Mouse (Mus musculus) gonadal fat pad, adult 2 months (tissue): ENCODE data around the gene Fitm1. TPM values are rescaled to one million over a fixed set of nuclear protein-coding genes. Genes with fewer than 3 reads are reported as not detected.

ENCODE experiments used
- DNase-seq: peaks from one replicate; pipeline ENCODE4 v3.0.0-alpha.2; 2012; ENCODE audit warnings: low read depth
- polyA plus RNA-seq: library from polyadenylated mRNA; depleted of rRNA; stranded (reverse); fragments of >200 nt; gene quantifications from 2 replicates; pipeline ENCODE4 v1.2.3, GENCODE M21; 2012; rRNA removed

Gene Fitm1
- 1.6 and 4.0 TPM in 2 replicates for polyA plus RNA-seq

DNA sequence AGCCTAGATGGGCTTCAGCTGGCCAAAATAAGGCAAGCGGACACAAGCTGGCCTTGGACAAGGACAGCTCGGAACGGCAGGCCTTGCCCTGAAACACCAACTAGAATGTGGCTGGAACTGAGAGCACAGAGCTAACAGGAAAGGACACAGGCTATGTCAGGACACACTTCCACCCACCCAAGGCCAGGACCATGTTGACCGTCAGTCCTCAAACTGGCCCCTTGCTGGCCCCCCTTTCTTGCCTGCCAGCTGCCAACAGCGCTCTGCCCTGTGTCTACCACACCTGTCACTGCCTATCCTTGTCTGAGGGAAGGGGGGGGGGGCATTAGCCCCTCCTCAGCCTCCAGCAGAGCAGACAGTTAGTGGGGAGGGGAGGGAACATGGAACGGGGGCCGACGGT lies at the start of gene Fitm1:
Fitm1 (plus strand) TSS at position 316 of the 400 bp plus-strand sequence.
- no peak for DNase-seq

GRCm38 (mm10) chr14:55526674-55527073 lies 48.7 kb upstream of the Fitm1 start:
- no peak for DNase-seq

GRCm38 (mm10) chr14:55527940-55528339 lies 47.5 kb upstream of the Fitm1 start:
- DNase-seq = no peak

DNA sequence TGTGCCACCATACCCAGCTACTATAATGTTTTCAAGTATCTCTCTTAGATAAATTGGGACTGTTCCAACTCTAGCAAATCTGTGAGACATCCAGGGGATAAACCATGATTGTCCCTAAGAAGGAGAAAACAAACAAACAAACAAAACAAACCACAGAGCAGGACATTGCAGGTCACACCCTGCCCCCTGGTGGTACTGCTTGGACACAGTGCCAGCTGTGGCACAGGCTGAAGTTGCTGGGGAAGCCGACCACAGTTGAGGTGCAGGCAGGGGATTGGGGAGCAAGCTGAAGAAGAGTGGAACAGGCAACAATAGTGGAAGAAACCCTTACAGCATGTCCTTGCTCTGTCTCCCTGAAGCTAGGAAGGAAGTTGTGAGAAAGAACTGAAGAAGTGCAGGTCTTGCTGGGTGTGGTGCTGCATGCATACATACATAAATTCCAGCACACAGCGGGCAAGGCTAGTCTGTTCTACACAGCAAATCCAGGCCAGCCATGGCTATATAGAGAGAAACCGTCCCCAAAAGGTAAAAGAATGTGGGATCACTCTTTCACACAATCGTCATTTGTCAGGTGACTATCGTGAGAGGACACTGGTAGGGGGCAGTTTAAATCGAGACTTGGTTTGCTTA lies 39.2 kb upstream of the Fitm1 start:
- no peak for DNase-seq

- no peak for DNase-seq
Observed at GRCm38 (mm10) chr14:55540067-55540786, 35.2 kb upstream of the Fitm1 start, which contains the start of gene Pck2. Pck2 (plus strand) TSS chr14:55540266.

DNA sequence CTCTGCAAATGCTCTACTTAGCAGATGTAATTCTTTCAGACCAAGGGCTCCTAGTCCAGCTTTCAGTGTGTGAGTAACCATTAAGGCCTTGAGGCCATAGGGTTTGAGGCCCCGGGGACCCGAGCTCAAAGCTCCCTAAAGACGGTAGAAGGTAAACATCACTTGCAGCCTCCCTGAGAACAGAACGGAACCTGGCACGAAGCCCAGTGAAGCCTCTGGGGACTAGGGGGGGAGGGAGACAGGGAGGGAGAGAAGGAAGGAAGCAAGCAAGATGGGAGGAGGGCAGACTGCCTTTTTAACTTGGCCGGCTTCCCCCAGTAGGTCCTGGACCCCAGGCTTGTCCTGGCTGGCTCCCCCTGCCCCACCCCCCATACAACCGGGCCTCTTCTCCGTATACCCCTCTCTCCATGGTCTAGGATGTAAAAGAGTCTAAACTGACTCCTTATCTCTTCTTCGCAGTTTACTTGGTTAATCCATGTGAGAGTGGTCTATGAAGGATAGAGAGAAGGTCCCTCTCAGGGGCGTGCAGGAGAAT lies 34.6 kb upstream of the Fitm1 start:
- DNase-seq = no peak

DNA sequence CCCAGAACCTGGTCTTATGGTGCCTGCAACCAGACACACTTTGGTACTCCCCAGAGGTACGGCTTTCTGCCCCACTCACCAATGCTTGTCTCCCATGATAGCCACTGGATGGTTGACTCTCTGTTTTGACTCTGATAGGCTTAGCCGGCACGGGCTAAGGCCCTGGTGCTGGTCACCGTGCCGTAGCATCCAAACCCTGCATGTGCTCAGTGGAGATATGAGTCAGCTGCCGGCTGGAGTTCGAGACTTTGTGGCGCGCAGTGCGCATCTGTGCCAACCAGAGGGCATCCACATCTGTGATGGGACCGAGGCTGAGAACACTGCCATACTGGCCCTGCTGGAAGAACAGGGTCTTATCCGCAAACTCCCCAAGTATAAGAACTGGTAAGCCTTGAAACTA lies 33.1 kb upstream of the Fitm1 start:
- DNase-seq = no peak

GRCm38 (mm10) chr14:55544334-55544733 lies 31.1 kb upstream of the Fitm1 start:
- DNase-seq = no peak

GRCm38 (mm10) chr14:55550191-55550590 lies 25.2 kb upstream of the Fitm1 start:
- no peak for DNase-seq

DNA sequence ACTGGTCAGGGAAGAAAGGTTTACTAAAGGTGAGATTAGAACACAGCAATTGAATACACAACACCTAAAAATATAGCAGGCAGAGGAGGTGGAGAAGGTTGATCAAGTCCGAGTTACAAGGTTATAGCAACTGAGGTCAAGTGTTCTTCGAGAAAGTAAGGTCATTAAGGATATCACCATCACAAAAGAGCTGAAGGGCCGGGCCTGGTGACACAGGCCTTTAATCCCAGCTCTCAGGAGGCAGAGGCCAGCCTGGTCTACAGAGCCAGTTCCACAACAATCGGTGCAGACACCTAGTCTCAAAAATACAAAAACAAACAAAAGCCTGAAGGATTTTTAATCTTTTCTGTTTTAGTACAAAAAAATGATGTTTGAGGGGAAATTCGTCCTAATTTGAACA lies 24.1 kb upstream of the Fitm1 start:
- DNase-seq = no peak

DNA sequence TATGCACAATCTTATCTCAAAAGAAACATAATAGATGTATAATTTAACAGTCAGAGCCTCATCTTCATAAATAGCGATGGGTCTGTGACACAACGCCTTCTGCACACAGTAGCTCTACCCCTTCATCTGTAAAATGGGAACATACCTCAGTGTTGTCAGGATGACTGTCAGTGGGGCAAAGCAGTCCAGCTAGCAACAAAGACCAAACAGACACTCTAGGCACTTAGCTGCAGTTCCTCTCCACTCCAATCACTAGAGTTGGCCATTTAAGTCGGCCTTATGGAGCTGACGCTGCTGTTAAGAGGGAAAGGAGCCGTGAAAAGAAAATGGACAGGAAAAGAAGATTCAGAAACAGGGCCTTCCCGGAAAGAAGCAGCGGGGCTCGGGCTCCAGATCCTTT lies 23.6 kb upstream of the Fitm1 start:
- no peak for DNase-seq

DNA sequence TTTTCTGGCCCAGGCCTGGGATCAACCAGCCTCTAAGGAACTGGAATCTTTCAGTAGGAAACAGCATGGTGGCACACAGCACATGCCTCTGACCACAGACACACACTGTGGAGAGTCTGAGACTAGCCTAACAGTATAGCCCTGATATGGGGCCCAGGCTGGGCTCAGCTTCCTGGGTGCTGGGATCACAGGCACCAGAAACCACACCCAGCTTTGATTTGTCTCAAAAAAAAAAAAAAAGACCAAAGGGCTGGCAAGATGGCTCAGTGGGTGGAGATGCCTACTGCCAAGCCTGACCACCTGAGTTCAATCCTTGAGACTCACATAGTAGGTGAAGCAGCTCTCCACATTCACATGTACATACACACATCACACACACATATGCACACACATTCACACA lies 20.8 kb upstream of the Fitm1 start:
- DNase-seq = no peak

DNA sequence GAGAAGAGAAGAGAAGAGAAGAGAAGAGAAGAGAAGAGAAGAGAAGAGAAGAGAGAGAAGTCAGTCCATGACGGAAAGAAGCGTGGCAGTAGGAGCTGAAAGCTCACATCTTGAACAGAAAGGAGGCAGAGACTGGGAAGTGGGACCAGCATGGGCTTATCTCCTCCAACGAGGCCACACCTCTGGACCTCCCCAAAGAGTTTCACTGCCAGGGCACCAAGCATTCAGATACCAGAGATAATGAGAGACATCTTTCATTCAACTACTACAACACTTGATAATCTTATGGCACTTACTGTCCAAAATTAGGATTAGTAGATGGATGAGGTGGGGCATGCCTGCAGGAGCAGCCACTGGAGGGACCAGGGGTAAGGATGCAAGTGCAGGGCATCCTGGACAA lies 19.6 kb upstream of the Fitm1 start:
- DNase-seq = no peak

DNA sequence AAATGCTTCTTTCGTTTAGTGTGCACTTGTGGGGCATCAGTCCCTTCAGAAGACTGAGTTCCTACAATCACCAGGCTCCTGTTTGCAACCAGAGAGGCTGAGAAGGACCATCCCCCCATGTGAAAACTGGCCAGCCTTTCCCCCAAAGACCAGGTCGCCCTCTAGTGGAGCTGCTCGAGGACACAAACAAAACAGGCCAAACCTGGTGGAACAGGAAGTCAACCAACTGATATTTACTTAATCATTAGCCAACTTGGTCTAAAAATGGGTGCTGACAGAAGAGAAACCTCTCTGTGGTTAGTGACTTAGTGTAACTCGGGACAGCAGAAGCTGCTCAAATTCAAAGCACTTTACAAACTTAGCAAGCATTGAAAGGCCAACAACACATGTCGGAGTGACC lies 18.4 kb upstream of the Fitm1 start:
- DNase-seq = no peak

- DNase-seq = no peak
Observed at GRCm38 (mm10) chr14:55557587-55557986, 17.8 kb upstream of the Fitm1 start.

DNA sequence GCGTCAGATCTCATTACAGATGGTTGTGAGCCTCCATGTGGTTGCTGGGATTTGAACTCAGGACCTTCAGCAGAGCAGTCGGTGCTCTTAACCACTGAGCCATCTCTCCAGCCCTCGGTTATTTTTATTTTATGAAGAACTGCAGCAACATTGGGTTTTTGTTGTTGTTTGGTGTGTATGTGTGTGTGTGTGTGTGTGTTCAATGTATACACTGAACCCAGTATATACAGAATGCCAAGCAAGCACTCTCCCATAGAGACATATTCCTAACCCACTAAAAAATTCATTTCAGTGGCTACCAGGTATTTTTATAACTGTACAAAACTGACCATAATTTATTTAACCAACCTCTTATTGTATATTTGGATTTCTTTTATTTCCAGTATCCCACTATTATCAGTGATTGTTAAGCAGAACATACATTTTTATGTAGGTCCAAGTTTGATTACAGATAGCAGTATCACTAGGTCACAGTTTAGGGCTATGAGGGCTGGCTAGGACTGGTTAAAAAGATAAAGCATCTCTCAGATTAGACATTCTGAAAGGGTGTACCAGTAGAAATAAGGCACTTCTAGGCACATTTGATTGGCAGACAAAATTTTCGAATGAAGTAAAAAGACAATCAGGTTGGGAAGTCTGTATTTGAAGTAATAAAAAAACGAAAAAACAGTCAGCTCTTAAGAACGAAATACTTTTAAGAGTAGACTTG lies 16.5 kb upstream of the Fitm1 start:
- no peak for DNase-seq

GRCm38 (mm10) chr14:55559799-55560201 lies 15.6 kb upstream of the Fitm1 start, which contains the start of gene Dcaf11:
Dcaf11 (plus strand) TSS chr14:55560006.
- DNase-seq = no peak

GRCm38 (mm10) chr14:55560202-55561073 lies 15.0 kb upstream of the Fitm1 start, which contains the start of gene A730061H03Rik:
A730061H03Rik (minus strand) TSS chr14:55560406.
- peak; percentile 90 for DNase-seq

- no peak for DNase-seq
Observed at GRCm38 (mm10) chr14:55561860-55562259, 13.6 kb upstream of the Fitm1 start.

DNA sequence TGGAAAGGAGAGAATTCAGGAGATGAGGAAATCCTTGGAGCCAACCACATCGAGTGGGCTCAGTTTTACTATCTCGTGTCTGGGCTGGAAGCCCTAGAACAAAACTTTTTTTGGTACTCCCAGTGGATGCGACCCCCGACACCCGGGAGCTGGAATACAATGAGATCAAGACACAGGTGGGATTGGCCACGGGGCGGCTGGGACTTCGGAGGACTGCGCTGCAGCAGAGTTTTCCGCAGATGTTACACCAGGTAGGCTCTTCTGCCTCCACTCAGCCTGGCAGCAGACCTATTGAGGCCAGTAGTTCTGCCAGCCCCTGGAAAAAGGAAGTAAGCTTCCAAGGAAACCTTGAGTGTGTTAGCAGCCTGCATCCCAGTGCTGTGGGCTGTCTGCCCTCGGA lies 12.2 kb upstream of the Fitm1 start:
- DNase-seq = no peak

GRCm38 (mm10) chr14:55565748-55566147 lies 9.7 kb upstream of the Fitm1 start:
- DNase-seq = no peak
